Mouse (Mus musculus) thymus, adult 2 months (tissue): ENCODE results near the gene Notch3.

ENCODE experiments used
- CTCF ChIP-seq: fragments of 200-500 bp; IDR thresholded peaks from 2 replicates; pipeline ENCODE4 v1.5.1; 2012; ENCODE audit warnings: mild to moderate bottlenecking, control low read depth, low read length, moderate library complexity, borderline replicate concordance; ENCODE audit not compliant: control insufficient read depth, poor library complexity, insufficient read depth; ENCODE audit errors: extremely low read depth
- POLR2A ChIP-seq: fragments of 200-500 bp; IDR thresholded peaks from 2 replicates; pipeline ENCODE4 v1.6.1; 2012; ENCODE audit warnings: mild to moderate bottlenecking, low read length, control low read depth, moderate library complexity; ENCODE audit not compliant: control insufficient read depth, poor library complexity, insufficient read depth; ENCODE audit errors: extremely low read depth

DNA sequence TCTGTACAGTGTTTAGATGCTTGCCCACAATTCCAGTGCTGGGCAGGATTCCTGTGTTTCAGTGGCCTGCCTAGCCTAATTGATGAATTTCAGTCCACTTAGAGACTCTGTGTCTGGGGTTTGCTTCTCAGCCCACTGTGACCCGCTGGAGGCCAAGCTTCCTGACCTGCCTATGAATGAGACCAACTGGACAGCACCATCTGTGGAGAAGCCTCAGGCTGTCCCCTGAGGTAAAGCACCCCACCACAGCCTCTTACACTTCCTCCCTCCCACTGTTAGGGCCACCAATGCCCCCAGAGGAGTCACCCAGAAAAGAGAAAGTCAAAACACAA, 75.7 kb downstream of the Notch3 start:
- TF ChIP-seq POLR2A, result no peak
- TF ChIP-seq CTCF, result no peak
